Mouse (Mus musculus): Measurements from ENCODE around the gene Frmd7. TPM values are rescaled to one million over a fixed set of nuclear protein-coding genes. Genes with fewer than 3 reads are reported as not detected.

The Frmd7 gene
- polyA plus RNA-seq, 1 experiment from 2014 or later = 0.28 TPM

GRCm38 (mm10) chrX:50930309-50930708 lies 12.2 kb downstream of the Frmd7 start:
- H3K27ac ChIP-seq = no peak overlapping the region
- DNase-seq (ENCODE audit: low spot score) = no peak
- 73% methylated on average over 3 of the region's 3 CpGs for WGBS

GRCm38 (mm10) chrX:50926893-50927545 lies 15.5 kb downstream of the Frmd7 start:
- peaks cover 8% of the 10 kb centered on the region; the same call in 1 of the 2 replicates for H3K27me3 ChIP-seq (ENCODE audit: low read depth, poor library complexity, severe bottlenecking)
- no peaks in the 10 kb centered on the region for H3K36me3 ChIP-seq
- no peak for DNase-seq (ENCODE audit: low spot score)
- H3K27ac ChIP-seq = no peak overlapping the region
- WGBS = 50% methylated on average over 10 of the region's 10 CpGs
- peaks cover 8% of the 10 kb centered on the region; the same call in 1 of the 2 replicates for H3K4me1 ChIP-seq
- H3K9me3 ChIP-seq (replicated peaks) = no peaks in the 10 kb centered on the region
- H3K4me3 ChIP-seq = no peak overlapping the region

More at GRCm38 (mm10) chrX:50930309-50930708, 12.2 kb downstream of the Frmd7 start:
- Histone ChIP-seq H3K4me3 (no peak overlapping the region), H3K4me1 (peaks cover 23% of the 10 kb centered on the region; the same call in 1 of the 2 replicates), H3K9me3 (replicated peaks) (no peaks in the 10 kb centered on the region), H3K27me3 (ENCODE audit: low read depth, poor library complexity, severe bottlenecking) (peaks cover 28% of the 10 kb centered on the region), H3K36me3 (no peaks in the 10 kb centered on the region)

- no peak for DNase-seq (ENCODE audit: low spot score)
- H3K4me1 ChIP-seq = peaks cover 8% of the 10 kb centered on the region; the same call in 1 of the 2 replicates
- H3K4me3 ChIP-seq = no peak overlapping the region
- H3K27me3 ChIP-seq (ENCODE audit: low read depth, poor library complexity, severe bottlenecking) = peaks cover 2% of the 10 kb centered on the region; the same call in 1 of the 2 replicates
- 48% methylated on average over 17 of the region's 18 CpGs for WGBS
- H3K9me3 ChIP-seq (replicated peaks) = no peaks in the 10 kb centered on the region
- H3K27ac ChIP-seq = no peak overlapping the region
- H3K36me3 ChIP-seq = no peaks in the 10 kb centered on the region
These were observed 17.7 kb downstream of the Frmd7 start for GRCm38 (mm10) chrX:50924629-50925364.

- Histone ChIP-seq H3K9me3 (replicated peaks) (no peaks in the 10 kb centered on the region), H3K4me3 (no peak overlapping the region), H3K27me3 (ENCODE audit: low read depth, poor library complexity, severe bottlenecking) (peaks cover 25% of the 10 kb centered on the region), H3K36me3 (no peaks in the 10 kb centered on the region), H3K4me1 (peaks cover 26% of the 10 kb centered on the region), H3K27ac (no peak overlapping the region)
- DNase-seq (ENCODE audit: low spot score) = no peak
- WGBS = 32% methylated on average over 3 of the region's 3 CpGs
These were observed 23.8 kb downstream of the Frmd7 start for GRCm38 (mm10) chrX:50918754-50919153.

GRCm38 (mm10) chrX:50917389-50917788 lies 25.1 kb downstream of the Frmd7 start:
- peaks cover 35% of the 10 kb centered on the region for H3K27me3 ChIP-seq (ENCODE audit: low read depth, poor library complexity, severe bottlenecking)
- peaks cover 26% of the 10 kb centered on the region for H3K4me1 ChIP-seq
- H3K9me3 ChIP-seq (replicated peaks) = no peaks in the 10 kb centered on the region
- H3K27ac ChIP-seq = peak overlapping the region; percentile 74
- DNase-seq (ENCODE audit: low spot score) = peak; percentile 60
- no peaks in the 10 kb centered on the region for H3K36me3 ChIP-seq
- H3K4me3 ChIP-seq = no peak overlapping the region
- WGBS = 7% methylated on average over 3 of the region's 3 CpGs

GRCm38 (mm10) chrX:50909915-50910314 lies 32.6 kb downstream of the Frmd7 start:
- peaks cover 31% of the 10 kb centered on the region; the same call in 1 of the 2 replicates for H3K27me3 ChIP-seq (ENCODE audit: low read depth, poor library complexity, severe bottlenecking)

GRCm38 (mm10) chrX:50903497-50903896 lies 39.0 kb downstream of the Frmd7 start:
- DNase-seq (ENCODE audit: low spot score) = no peak
- 86% methylated on average over 3 of the region's 3 CpGs for WGBS
- Histone ChIP-seq H3K9me3 (replicated peaks) (no peaks in the 10 kb centered on the region), H3K4me3 (no peak overlapping the region), H3K4me1 (no peaks in the 10 kb centered on the region), H3K27ac (no peak overlapping the region), H3K27me3 (ENCODE audit: low read depth, poor library complexity, severe bottlenecking) (peaks cover 28% of the 10 kb centered on the region), H3K36me3 (no peaks in the 10 kb centered on the region)

More at GRCm38 (mm10) chrX:50909915-50910314, 32.6 kb downstream of the Frmd7 start:
- no peak overlapping the region for H3K4me3 ChIP-seq
- H3K27ac ChIP-seq = no peak overlapping the region
- DNase-seq (ENCODE audit: low spot score) = no peak
- H3K4me1 ChIP-seq = no peaks in the 10 kb centered on the region
- 88% methylated on average over 5 of the region's 5 CpGs for WGBS
- no peaks in the 10 kb centered on the region for H3K9me3 ChIP-seq (replicated peaks)
- H3K36me3 ChIP-seq = no peaks in the 10 kb centered on the region

- Histone ChIP-seq H3K27me3 (ENCODE audit: low read depth, poor library complexity, severe bottlenecking) (peaks cover 13% of the 10 kb centered on the region; the same call in 1 of the 2 replicates), H3K27ac (no peak overlapping the region), H3K36me3 (peaks cover 6% of the 10 kb centered on the region; the same call in 1 of the 2 replicates), H3K9me3 (replicated peaks) (no peaks in the 10 kb centered on the region), H3K4me3 (no peak overlapping the region), H3K4me1 (no peaks in the 10 kb centered on the region)
- WGBS = 93% methylated on average over 2 of the region's 2 CpGs
- DNase-seq (ENCODE audit: low spot score) = no peak
These were observed 54.5 kb downstream of the Frmd7 start for GRCm38 (mm10) chrX:50887999-50888398.

GRCm38 (mm10) chrX:50874246-50875002 lies 68.1 kb downstream of the Frmd7 start:
- no peaks in the 10 kb centered on the region for H3K9me3 ChIP-seq (replicated peaks)
- no peaks in the 10 kb centered on the region for H3K36me3 ChIP-seq
- no peaks in the 10 kb centered on the region for H3K4me1 ChIP-seq
- no peak overlapping the region for H3K4me3 ChIP-seq
- H3K27ac ChIP-seq = no peak overlapping the region
- peaks cover 22% of the 10 kb centered on the region for H3K27me3 ChIP-seq (ENCODE audit: low read depth, poor library complexity, severe bottlenecking)
- DNase-seq (ENCODE audit: low spot score) = no peak
- WGBS = 92% methylated on average over 6 of the region's 6 CpGs

GRCm38 (mm10) chrX:50864734-50865133 lies 77.8 kb downstream of the Frmd7 start:
- no peaks in the 10 kb centered on the region for H3K36me3 ChIP-seq
- peaks cover 15% of the 10 kb centered on the region for H3K4me1 ChIP-seq
- no peak for DNase-seq (ENCODE audit: low spot score)
- no peak overlapping the region for H3K27ac ChIP-seq
- no peak overlapping the region for H3K4me3 ChIP-seq
- no peaks in the 10 kb centered on the region for H3K9me3 ChIP-seq (replicated peaks)
- peaks cover 25% of the 10 kb centered on the region for H3K27me3 ChIP-seq (ENCODE audit: low read depth, poor library complexity, severe bottlenecking)
- 77% methylated on average over 5 of the region's 5 CpGs for WGBS

GRCm38 (mm10) chrX:50863771-50864170 lies 78.7 kb downstream of the Frmd7 start:
- no peak overlapping the region for H3K27ac ChIP-seq
- DNase-seq (ENCODE audit: low spot score) = no peak
- H3K9me3 ChIP-seq (replicated peaks) = no peaks in the 10 kb centered on the region
- H3K36me3 ChIP-seq = no peaks in the 10 kb centered on the region
- H3K27me3 ChIP-seq (ENCODE audit: low read depth, poor library complexity, severe bottlenecking) = peaks cover 25% of the 10 kb centered on the region
- H3K4me1 ChIP-seq = peaks cover 15% of the 10 kb centered on the region
- WGBS = 48% methylated on average over 2 of the region's 2 CpGs
- no peak overlapping the region for H3K4me3 ChIP-seq

- no peaks in the 10 kb centered on the region for H3K4me1 ChIP-seq
- no peak for DNase-seq (ENCODE audit: low spot score)
- no peaks in the 10 kb centered on the region for H3K9me3 ChIP-seq (replicated peaks)
- H3K27me3 ChIP-seq (ENCODE audit: low read depth, poor library complexity, severe bottlenecking) = peaks cover 15% of the 10 kb centered on the region
- WGBS = 80% methylated on average over 6 of the region's 6 CpGs
- no peak overlapping the region for H3K4me3 ChIP-seq
- H3K27ac ChIP-seq = no peak overlapping the region
- no peaks in the 10 kb centered on the region for H3K36me3 ChIP-seq
These were observed 91.9 kb downstream of the Frmd7 start for GRCm38 (mm10) chrX:50850428-50851184.

All from limb, embryonic 10.5 days (tissue).